Mouse (Mus musculus) bone marrow macrophage, adult 2 months (primary cell): ENCODE data around the gene Pagr1a.

Source experiments
- CTCF ChIP-seq: IDR thresholded peaks from 2 replicates; pipeline ENCODE4 v1.5.1; 2012; ENCODE audit warnings: low read depth, mild to moderate bottlenecking, low read length, moderate library complexity
- POLR2A ChIP-seq: IDR thresholded peaks from 2 replicates; pipeline ENCODE4 v1.6.1; 2012; ENCODE audit warnings: mild to moderate bottlenecking, low read depth, low read length, borderline replicate concordance

GRCm38 (mm10) chr7:126996449-126996848 lies 20.7 kb downstream of the Pagr1a start:
- no peak for TF ChIP-seq POLR2A
- TF ChIP-seq CTCF: no peak
